Mouse (Mus musculus): ENCODE measurements around the gene Ndufs1. TPM values are rescaled to one million over a fixed set of nuclear protein-coding genes. Genes with fewer than 3 reads are reported as not detected.

The Ndufs1 gene
- total RNA-seq (2023): 10 to 100 TPM; 51.6 to 58.2 TPM

DNA sequence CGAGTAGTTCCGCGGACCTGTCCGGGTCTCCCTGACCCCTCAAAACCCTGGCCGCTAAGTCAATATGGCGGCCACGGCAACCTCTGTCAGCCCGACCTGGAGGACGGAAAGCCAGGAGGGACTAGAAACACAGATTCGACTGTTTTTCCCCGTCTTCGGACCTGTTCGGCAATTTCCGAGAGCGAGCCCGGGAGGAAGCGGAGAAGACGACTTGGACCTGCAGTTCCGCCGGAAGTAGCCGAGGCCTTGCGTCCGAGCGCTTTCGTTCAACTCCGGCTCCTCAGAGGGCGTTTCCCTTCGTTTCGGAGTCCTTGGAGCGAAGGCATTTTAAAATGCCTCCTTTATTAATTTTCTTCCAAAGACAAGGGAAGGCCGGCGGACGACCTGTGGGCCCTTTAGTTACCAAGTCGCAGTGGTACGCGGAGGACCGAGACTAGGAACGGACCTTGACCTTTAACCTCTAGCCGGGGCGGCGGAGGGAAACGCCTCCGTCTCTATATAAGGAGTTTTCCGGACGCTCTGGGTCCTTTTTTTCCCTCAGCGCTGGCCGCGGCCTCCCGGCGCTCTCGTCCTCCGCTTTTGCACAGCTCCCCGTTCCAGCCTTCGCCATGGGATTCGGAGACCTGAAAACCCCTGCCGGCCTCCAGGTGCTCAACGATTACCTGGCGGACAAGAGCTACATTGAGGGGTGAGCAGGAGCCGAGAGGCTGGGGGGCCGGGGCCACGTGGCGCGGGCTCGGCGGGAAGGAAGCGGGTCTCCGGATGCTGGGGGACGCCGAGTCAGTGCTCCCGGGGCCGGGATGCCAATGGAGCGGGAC is at the start of gene Ndufs1, which contains the start of gene Eef1b2:
Ndufs1 (minus strand) TSS at position 230 of the 818 bp plus-strand sequence.
Eef1b2 (plus strand) TSS at position 222 of the 818 bp plus-strand sequence.

GRCm38 (mm10) chr1:63214271-63214558 is 37.6 kb upstream of the Ndufs1 start, which contains the start of gene Gpr1:
TSS of gene Gpr1 (minus strand) at chr1:63214543.

DNA sequence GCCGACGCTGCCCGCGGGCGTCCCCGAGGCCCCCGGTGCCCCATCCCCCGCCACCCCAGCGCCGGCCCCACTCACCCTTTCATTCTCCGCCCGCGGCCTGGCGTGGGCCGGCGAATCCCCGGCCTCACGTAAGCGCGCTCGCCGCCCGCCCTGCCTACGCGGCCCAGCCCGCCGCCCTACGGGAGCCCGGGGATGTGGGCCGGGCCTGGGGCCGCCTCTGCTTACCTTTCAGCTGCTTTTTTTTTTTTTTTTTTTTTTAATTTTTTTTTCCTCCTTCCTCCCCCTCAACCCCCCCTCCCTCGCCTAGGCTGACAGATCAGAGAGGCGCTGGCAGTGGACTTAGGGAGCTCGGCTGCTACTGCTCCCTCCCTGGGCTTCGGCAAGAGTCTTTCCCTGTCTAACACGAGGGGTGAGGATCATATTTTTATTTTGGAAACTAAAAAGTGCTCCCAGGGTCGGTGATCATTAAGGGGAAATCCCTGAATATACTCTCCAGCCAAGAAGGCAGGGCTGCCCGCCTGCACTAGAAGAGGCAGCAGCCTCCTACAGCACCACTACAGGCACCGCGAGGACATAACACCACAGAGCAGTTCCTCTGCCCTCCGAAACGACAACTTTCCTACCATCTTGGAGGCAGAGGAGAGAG is 62.4 kb downstream of the Ndufs1 start, which contains the start of gene Ino80d:
Ino80d (minus strand) TSS at position 532 of the 646 bp plus-strand sequence.

Other genes starting within 250 kb of the Ndufs1 start
- 10 to 100 TPM; 53.5 to 55.4 TPM for gene Ino80d, start 62.2 kb downstream of the Ndufs1 start, total RNA-seq (2023)
- gene Eef1b2, start within 50 bp of the Ndufs1 start, total RNA-seq (2023): 100 to 1,000 TPM; 677 to 761 TPM
- not detected for gene Gpr1, start 37.7 kb upstream of the Ndufs1 start, total RNA-seq (2023)
- gene Zdbf2, start 96.4 kb upstream of the Ndufs1 start, total RNA-seq (2023): not detected

All from monocyte, adult 59 days (primary cell).